Comparison of ENCODE assay signal across 10 mouse cellular contexts in genomic region chr2:133305936-133306335, GRCm38 (mm10).
DNase-seq lines count a peak whose midpoint lies in the region; ATAC-seq and TF ChIP-seq lines count a peak whose summit lies in the region.
"Had no signal": no experiment of that assay in that cellular context is flagged by ENCODE, and none has a peak within 500 bp of the region (broad histone marks: within the 10 kb centered on the region; RNA-seq: fewer than 3 reads in every experiment).

No protein-coding gene starts in this region.

- TF ChIP-seq EP300 in stomach, postnatal 0 days (optimal IDR thresholded peaks at IDR 0.05) = no peak

- H3K27me3 ChIP-seq in heart, embryonic 14.5 days (ENCODE audit: control insufficient read depth, insufficient read depth, low read length) = no peaks in the 10 kb centered on the region
- no peaks in the 10 kb centered on the region for H3K27me3 ChIP-seq in stomach, postnatal 0 days (ENCODE audit: control insufficient read depth, insufficient read depth, low read length)
- no peaks in the 10 kb centered on the region for H3K27me3 ChIP-seq in intestine, postnatal 0 days (replicated peaks; ENCODE audit: control insufficient read depth, insufficient read depth, low read length)
- H3K27me3 ChIP-seq in midbrain, embryonic 11.5 days (ENCODE audit: control insufficient read depth, insufficient read depth, low read length) = no peaks in the 10 kb centered on the region

- H3K9me3 ChIP-seq in heart, embryonic 14.5 days (ENCODE audit: control insufficient read depth, low read length) = no peaks in the 10 kb centered on the region
- H3K9me3 ChIP-seq in stomach, postnatal 0 days (ENCODE audit: control insufficient read depth, low read length) = no peaks in the 10 kb centered on the region
- H3K9me3 ChIP-seq in intestine, postnatal 0 days (ENCODE audit: control insufficient read depth) = no peaks in the 10 kb centered on the region
- no peaks in the 10 kb centered on the region for H3K9me3 ChIP-seq in midbrain, embryonic 11.5 days (ENCODE audit: control insufficient read depth, low read length)

- no peak for TF ChIP-seq CTCF in layer of hippocampus, adult 2 months (conservative IDR thresholded peaks at IDR 0.05)
- no peak for TF ChIP-seq CTCF in stomach, postnatal 0 days (IDR thresholded peaks at IDR 0.05; ENCODE audit: low read depth)
- TF ChIP-seq CTCF in intestine, postnatal 0 days (IDR thresholded peaks at IDR 0.05; ENCODE audit: low read depth) = no peak

- H3K27ac ChIP-seq in heart, embryonic 14.5 days (replicated peaks in 1 of 2; ENCODE audit: control insufficient read depth in 1 of 2, insufficient read depth in 1 of 2, low read depth in 2 of 2, low read length in 2 of 2) = peak overlapping the region in 1 of 2 experiments; percentile 31; a peak in 1 of 4 replicates
- H3K27ac ChIP-seq in layer of hippocampus, adult 2 months = no peak overlapping the region
- H3K27ac ChIP-seq in stomach, postnatal 0 days (replicated peaks) = no peak overlapping the region
- H3K27ac ChIP-seq in intestine, postnatal 0 days (ENCODE audit: low read depth, low read length) = no peak overlapping the region
- H3K27ac ChIP-seq in midbrain, embryonic 11.5 days (ENCODE audit: low read depth, low read length) = no peak overlapping the region

- H3K4me3 ChIP-seq in heart, embryonic 14.5 days (ENCODE audit: control insufficient read depth in 1 of 2, insufficient read depth in 1 of 2, low read depth in 1 of 2, low read length in 2 of 2) = no peak overlapping the region
- no peak overlapping the region for H3K4me3 ChIP-seq in layer of hippocampus, adult 2 months
- H3K4me3 ChIP-seq in stomach, postnatal 0 days (ENCODE audit: low read depth, low read length) = no peak overlapping the region
- no peak overlapping the region for H3K4me3 ChIP-seq in intestine, postnatal 0 days (ENCODE audit: low read depth, low read length)
- H3K4me3 ChIP-seq in midbrain, embryonic 11.5 days (ENCODE audit: low read depth, low read length) = no peak overlapping the region

- ATAC-seq in heart, embryonic 14.5 days (ENCODE audit: insufficient number of reproducible peaks, insufficient read depth, low FRiP score, low read depth) = no peak
- ATAC-seq in stomach, postnatal 0 days (ENCODE audit: low FRiP score, low TSS enrichment) = no peak
- no peak for ATAC-seq in intestine, postnatal 0 days
- ATAC-seq in midbrain, embryonic 11.5 days (ENCODE audit: low FRiP score) = no peak
- ATAC-seq: inflammation-experienced regulatory T-cells, adult 6 months had no signal

- WGBS in heart, embryonic 14.5 days = 11% methylated on average over 3 of the region's 3 CpGs
- WGBS in stomach, postnatal 0 days = 67% methylated on average over 3 of the region's 3 CpGs
- WGBS in intestine, postnatal 0 days = 73% methylated on average over 3 of the region's 3 CpGs
- 79% methylated on average over 3 of the region's 3 CpGs for WGBS in midbrain, embryonic 11.5 days

- no peaks in the 10 kb centered on the region for H3K36me3 ChIP-seq in heart, embryonic 14.5 days (ENCODE audit: control insufficient read depth, insufficient read depth, low read length)
- no peaks in the 10 kb centered on the region for H3K36me3 ChIP-seq in stomach, postnatal 0 days (ENCODE audit: control insufficient read depth, insufficient read depth, low read length)
- H3K36me3 ChIP-seq in intestine, postnatal 0 days (ENCODE audit: control insufficient read depth, insufficient read depth) = no peaks in the 10 kb centered on the region
- H3K36me3 ChIP-seq in midbrain, embryonic 11.5 days (ENCODE audit: control insufficient read depth, insufficient read depth, low read length) = no peaks in the 10 kb centered on the region
- H3K36me3 ChIP-seq: G1E had no signal

- peak overlapping the region; percentile 24 for H3K4me2 ChIP-seq in heart, embryonic 14.5 days (ENCODE audit: low read length)
- no peak overlapping the region for H3K4me2 ChIP-seq in stomach, postnatal 0 days (replicated peaks; ENCODE audit: low read depth)
- no peak overlapping the region for H3K4me2 ChIP-seq in intestine, postnatal 0 days (replicated peaks; ENCODE audit: low read depth)
- no peak overlapping the region for H3K4me2 ChIP-seq in midbrain, embryonic 11.5 days

- H3K9ac ChIP-seq in heart, embryonic 14.5 days (ENCODE audit: low read length) = no peak overlapping the region
- H3K9ac ChIP-seq in stomach, postnatal 0 days (ENCODE audit: low read length) = no peak overlapping the region
- no peak overlapping the region for H3K9ac ChIP-seq in intestine, postnatal 0 days (ENCODE audit: low read depth, low read length)
- no peak overlapping the region for H3K9ac ChIP-seq in midbrain, embryonic 11.5 days (ENCODE audit: low read length)

- peaks cover 6 to 17% of the 10 kb centered on the region in 2 experiments; a peak in 2 of 4 replicates for H3K4me1 ChIP-seq in heart, embryonic 14.5 days (ENCODE audit: control insufficient read depth in 2 of 2, insufficient read depth in 2 of 2, low read length in 2 of 2)
- no peaks in the 10 kb centered on the region for H3K4me1 ChIP-seq in stomach, postnatal 0 days (replicated peaks; ENCODE audit: control insufficient read depth, insufficient read depth)
- no peaks in the 10 kb centered on the region for H3K4me1 ChIP-seq in intestine, postnatal 0 days (replicated peaks; ENCODE audit: control insufficient read depth, insufficient read depth, low read length)
- no peaks in the 10 kb centered on the region for H3K4me1 ChIP-seq in midbrain, embryonic 11.5 days (ENCODE audit: control insufficient read depth, insufficient read depth, low read length)

- no peak for DNase-seq in heart, adult 11 months
- peak; percentile 4 for DNase-seq in ovary, adult 18-20 months (ENCODE audit: low spot score)
- no peak for DNase-seq in ovary, postnatal 10 days (ENCODE audit: low spot score)
- DNase-seq in layer of hippocampus, adult 2 months (ENCODE audit: low spot score in 2 of 2) = peak; percentile 7 to 41
- DNase-seq in stomach, postnatal 0 days (ENCODE audit: low spot score) = peak; percentile 19
- no peak for DNase-seq in midbrain, embryonic 11.5 days (ENCODE audit: low spot score, missing footprints)

Comparison
In these comparisons a context has a peak if more than half of its experiments do, and no peak if none do; other contexts are left out.
1. DNase-seq: peak in ovary, adult 18-20 months (single experiment), layer of hippocampus, adult 2 months (2 of 2) and stomach, postnatal 0 days (single experiment); none in heart, adult 11 months (single experiment), ovary, postnatal 10 days (single experiment) and midbrain, embryonic 11.5 days (single experiment).